ENCODE assay signal across 19 mouse cellular contexts in the genomic region with DNA sequence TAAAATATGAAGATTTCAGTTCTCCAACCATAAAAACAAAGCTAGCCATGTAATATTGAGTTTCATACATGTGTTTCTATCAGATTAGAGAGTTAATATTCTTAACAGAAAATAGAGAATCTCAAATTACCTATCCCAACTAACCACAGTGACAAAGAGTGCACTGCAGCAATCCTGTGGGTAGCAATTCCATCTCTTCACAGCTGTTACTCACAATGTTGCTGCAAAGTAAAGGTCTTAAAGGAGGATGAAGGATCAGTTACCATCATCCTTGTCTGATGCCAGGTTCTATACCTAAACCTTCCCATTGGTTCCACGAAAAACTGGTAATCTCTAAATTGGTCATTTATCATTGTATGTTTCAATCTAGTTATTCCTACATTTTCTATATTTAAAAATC.
"Had no signal": no experiment of that assay in that cellular context is flagged by ENCODE, and none has a peak within 500 bp of the region (broad histone marks: within the 10 kb centered on the region; RNA-seq: fewer than 3 reads in every experiment).

No protein-coding gene starts in this region.

- H3K4me3 ChIP-seq: megakaryocyte, embryonic 14.5 days; midbrain, embryonic 12.5 days; neural tube, embryonic 13.5 days; neural tube, embryonic 15.5 days had no signal

- H3K27ac ChIP-seq: liver, embryonic 14.5 days; macrophage; midbrain, embryonic 12.5 days; neural tube, embryonic 13.5 days; neural tube, embryonic 15.5 days had no signal

- H3K4me2 ChIP-seq: lung, embryonic 14.5 days; midbrain, embryonic 12.5 days; neural tube, embryonic 13.5 days; neural tube, embryonic 15.5 days had no signal

- H3K9ac ChIP-seq: liver, embryonic 14.5 days; lung, embryonic 14.5 days; midbrain, embryonic 12.5 days; neural tube, embryonic 13.5 days; neural tube, embryonic 15.5 days had no signal

- H3K27me3 ChIP-seq: megakaryocyte, embryonic 14.5 days; midbrain, embryonic 12.5 days; neural tube, embryonic 13.5 days; neural tube, embryonic 15.5 days had no signal

- DNase-seq: lung, adult 18-20 months; lung, embryonic 14.5 days; lung, postnatal 10 days; midbrain, embryonic 14.5 days; retina, postnatal 1 day; right cerebral cortex, adult 18-20 months; right cerebral cortex, postnatal 25 days; right cerebral cortex, postnatal 4 days; spleen, adult 18-20 months; thymus, adult 18-20 months; thymus, postnatal 14 days; thymus, postnatal 36 days had no signal

- ATAC-seq: midbrain, embryonic 16.5 days had no signal

- H3K36me3 ChIP-seq: midbrain, embryonic 12.5 days; neural tube, embryonic 13.5 days; neural tube, embryonic 15.5 days had no signal

- H3K9me3 ChIP-seq: megakaryocyte, embryonic 14.5 days; midbrain, embryonic 12.5 days; neural tube, embryonic 13.5 days; neural tube, embryonic 15.5 days had no signal
